Mouse (Mus musculus) granulocyte monocyte progenitor cell, adult 5-6 weeks (primary cell): ENCODE results near the gene Cyp2w1. TPM values are rescaled to one million over a fixed set of nuclear protein-coding genes. Genes with fewer than 3 reads are reported as not detected.
"Not testable (repeated sequence)": the region's sequence is repeated elsewhere in the genome, so short reads cannot be mapped to it uniquely, and the experiment has no call there.

Source experiments
- ATAC-seq: replicated peaks from 2 replicates; pipeline ENCODE4 v1.8.0; 2016; ENCODE audit warnings: mild to moderate bottlenecking, moderate TSS enrichment, inconsistent platforms; ENCODE audit not compliant: poor library complexity, severe bottlenecking
- total RNA-seq, 2 experiments: library from RNA; stranded (forward) in 1 of 2; stranded (reverse) in 1 of 2; fragments of 200-712, 200-1000 nt in 1 of 2; fragments of >200 nt in 1 of 2; fragmentation: Nextera tagmentation in 1 of 2; gene quantifications; 2 replicates each; pipeline ENCODE4 v1.2.3; 2014 to 2017

Gene Cyp2w1
- total RNA-seq, 2 experiments from 2014 or later: not detected

DNA sequence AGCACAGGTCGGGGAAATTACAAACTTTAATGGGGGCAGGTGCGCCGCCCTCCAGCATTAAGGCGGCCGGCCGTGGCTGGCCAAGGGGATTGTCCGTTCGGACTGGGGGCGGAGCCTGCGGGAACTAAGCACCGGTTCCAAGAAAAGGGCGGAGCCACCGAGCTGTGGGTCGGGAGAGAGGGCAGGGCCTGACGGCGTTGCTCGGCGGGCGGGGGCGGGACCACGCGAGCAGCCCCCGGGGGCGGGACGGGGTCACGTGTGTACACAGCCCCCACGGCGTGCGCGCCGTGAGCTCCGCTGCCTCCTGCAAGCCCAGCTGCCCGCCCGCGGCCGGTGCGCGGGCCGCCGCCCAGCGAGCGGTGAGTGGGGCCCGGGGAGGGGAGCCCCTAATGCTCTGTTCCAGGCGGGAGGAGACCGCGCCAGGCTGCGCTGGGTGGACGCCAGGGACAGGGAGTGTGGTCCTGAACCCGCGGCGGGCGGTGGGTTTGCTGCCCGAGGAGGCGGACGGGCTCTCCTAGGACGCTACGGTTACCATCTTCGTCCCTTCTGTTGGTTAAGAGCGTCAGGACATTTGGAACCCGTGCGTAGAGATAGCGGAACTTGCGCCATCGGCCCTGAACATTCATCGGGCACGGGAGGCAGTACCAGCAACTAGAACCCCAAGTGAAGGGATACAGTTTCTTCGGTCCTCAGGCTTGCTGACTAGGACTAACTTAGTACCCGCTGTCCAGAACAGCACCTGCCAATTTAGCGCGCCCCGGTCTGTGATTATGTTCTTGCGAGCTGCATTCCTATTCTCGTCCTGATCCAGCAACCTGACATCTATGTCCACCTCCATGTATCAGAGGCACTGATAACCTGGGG, 28.2 kb downstream of the Cyp2w1 start:
- peak; percentile 71 for ATAC-seq

GRCm38 (mm10) chr5:139381586-139382513, 29.4 kb downstream of the Cyp2w1 start:
- ATAC-seq: no peak

GRCm38 (mm10) chr5:139382760-139383159, 30.3 kb downstream of the Cyp2w1 start:
- ATAC-seq: peak; percentile 14; the same call in 1 of the 2 replicates

DNA sequence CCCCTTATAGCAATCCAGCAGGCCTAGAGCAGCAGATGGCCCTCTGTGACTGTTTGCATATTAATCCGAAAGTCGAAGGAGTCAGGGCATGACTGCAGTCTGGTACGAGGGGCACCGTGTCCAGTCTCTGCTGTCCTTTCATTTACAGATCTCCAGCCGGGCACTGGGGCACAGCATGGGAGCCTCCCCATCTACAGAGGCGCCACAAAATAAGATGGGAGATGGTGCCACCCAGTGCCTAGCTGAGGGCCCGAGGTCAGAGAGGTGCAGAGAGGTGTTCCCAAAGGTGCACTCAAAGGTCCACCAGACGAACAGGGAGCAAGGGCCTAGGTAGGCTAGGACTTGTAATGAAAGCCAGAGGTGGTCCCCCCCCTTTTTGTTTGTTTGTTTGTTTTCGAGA, 30.8 kb downstream of the Cyp2w1 start:
- no peak for ATAC-seq

- no peak for ATAC-seq
Measured at GRCm38 (mm10) chr5:139384531-139384930, 32.1 kb downstream of the Cyp2w1 start.

GRCm38 (mm10) chr5:139386047-139386446, 33.6 kb downstream of the Cyp2w1 start:
- no peak for ATAC-seq

DNA sequence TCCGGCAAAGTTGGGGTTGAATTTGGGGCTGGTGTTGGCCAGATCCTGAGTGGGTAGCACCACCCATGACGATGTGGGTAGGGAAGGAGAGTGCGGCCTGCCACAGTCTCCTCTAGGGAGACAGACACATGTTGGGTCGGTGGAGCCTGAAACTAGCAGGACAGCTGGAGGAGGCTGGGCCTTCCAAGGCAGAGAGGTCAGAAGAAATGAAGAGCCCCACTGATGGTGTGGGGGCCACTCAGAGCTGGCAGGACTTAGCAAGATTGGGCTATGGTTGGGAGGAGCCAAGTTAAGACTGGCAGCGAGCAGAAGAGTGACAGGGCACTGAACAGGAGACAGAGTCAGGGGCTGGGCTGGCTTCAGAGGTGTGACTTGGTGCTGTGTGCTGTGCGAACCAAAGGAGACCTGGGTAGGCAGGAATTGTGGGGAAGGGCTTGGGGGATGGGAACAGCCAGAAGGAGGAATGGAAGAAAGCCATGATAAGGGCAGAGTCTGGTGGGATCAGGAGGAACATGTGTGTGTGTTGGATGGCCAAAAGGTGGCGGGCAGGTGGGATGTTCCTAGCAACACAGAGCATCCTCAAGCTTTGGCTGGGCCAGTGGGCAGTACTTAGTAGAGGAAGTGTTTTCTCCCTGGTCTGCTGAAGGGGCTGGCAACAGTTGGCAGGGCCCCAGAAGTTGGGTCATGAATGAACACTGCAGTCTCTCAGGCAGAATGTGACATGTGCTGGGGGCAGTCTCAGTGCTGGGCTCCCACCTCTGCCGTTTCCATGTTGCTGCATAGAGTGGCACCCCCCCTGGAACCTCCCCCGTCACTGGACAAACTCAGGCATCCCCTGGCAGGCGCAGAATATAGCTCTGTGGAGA, 35.1 kb downstream of the Cyp2w1 start:
- ATAC-seq: peak; percentile 38

DNA sequence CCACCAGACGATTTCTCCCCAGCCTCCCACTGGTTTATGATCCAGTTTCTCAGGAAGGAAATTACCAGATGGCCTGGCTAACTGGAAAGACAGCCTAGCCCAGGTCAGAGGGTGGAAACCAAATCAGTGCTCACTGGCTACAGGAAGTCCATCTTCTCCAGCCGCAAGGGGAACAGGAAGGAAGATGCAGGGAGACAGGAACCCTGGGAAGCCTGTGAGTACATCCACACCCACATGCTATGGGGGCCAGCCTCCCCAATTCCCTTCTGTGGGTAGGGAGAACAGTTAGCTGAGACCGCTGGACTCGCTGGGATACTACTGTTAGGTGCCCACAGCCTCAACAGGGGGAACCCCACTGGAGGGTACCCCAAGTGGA, 35.8 kb downstream of the Cyp2w1 start:
- ATAC-seq: peak; percentile 13

DNA sequence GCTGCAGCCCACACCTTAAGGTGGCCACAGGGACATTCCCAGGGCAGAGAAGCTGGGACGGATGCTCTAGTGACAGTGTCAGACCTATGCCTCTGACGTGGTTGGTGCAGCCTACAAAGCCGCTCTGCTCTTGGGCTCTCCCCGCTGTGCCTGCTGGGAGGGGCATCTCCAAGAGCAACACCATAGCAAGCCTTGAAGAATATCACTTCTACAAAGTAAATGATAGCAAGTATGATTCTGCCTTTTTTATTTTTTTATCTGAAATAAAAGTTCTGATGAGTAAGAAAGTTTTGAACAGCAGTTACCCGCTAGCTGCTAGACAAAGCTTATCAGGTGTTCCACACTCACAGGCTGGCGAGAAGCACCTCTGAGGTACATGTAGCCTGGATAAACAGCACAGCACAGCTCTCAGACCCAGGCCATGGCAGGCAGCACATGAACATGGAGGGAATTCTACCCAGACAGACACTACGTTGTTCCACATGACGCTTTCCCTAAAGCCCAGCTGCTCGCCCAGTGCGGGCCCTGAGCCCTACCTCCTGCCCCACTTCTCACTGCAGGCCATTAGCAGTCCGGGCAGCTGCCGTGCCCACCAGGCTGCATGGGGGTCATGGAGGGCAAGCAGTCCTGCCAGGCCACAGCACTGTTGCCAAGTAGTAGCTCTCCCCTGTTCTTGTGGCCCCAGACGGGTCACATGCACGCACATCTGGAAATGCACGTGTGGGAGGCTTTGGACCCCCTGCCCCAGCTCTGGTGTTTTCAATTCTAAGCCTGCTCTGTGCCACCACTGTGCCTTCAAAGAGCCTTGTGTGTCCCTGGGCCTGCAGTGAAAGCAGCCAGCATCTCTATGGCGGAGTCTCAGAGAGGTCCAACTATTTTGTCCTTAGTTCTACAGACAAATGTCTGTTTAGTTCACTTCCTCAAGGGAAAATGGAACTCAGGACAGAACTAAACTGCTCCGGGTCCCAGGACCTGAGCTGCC, 36.6 kb downstream of the Cyp2w1 start:
- no peak for ATAC-seq

GRCm38 (mm10) chr5:139389676-139390061, 37.3 kb downstream of the Cyp2w1 start:
- no peak for ATAC-seq

DNA sequence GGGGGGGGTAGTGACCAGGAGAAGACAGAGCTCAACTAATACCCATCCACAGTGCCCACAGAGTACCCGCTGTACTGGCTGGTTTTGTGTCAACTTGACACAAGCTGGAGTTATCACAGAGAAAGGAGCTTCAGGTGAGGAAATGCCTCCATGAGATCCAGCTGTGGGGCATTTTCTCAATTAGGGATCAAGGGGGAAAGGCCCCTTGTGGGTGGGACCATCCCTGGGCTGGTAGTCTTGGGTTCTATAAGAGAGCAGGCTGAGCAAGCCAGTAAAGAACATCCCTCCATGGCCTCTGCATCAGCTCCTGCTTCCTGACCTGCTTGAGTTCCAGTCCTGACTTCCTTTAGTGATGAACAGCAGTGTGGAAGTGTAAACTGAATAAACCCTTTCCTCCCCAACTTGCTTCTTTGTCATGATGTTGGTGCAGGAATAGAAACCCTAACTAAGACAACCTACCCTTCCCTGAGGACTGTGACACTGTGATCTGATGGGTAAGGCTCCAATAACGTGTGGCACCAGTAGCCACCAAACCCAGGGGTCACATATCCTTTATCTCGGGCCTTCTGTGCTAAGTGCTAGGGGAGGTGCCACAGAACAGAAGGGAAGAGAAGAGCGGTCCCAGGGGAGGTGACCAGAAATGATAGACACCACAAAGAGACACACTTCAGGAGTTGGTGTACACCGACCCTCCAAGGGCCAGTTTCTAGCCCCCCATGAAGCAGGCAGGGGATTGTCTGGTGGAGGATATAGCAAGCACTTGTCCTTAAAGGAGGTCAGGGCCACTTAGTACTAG, 38.1 kb downstream of the Cyp2w1 start:
- ATAC-seq: not testable (repeated sequence)

DNA sequence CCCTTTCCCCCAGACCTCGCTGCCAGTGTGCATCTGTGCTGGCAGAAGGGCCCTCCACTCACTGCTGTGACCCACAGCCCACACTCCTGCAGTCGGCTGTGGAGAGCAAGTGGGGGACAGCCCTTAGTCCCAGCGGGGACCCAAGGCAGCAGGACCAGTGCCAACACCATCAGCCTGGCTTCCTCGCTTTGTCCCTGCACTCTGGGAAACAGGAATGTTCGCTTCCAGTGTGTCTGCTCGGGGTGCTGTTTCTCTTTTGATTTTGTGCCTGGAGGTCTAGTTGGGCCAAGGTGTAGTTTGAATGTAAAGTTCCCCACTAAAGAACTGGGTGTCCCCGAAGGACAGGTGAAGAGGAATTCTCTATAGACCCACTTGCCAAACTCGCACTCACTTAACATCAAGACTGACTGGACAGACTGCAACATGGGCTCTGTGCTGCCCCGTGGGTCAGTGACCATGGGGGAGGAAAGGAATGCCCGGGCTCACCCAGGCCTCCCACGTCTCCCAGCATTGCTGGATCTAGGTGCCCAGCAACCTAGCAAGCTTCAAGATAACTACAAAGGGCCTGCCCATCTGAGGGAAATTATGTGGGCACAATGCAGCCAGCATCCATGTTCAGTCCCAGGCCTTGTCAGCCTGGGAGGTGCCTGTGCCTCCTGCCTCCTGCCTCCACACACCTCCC, 39.0 kb downstream of the Cyp2w1 start:
- no peak for ATAC-seq

GRCm38 (mm10) chr5:139392219-139393196, 40.1 kb downstream of the Cyp2w1 start:
- no peak for ATAC-seq

DNA sequence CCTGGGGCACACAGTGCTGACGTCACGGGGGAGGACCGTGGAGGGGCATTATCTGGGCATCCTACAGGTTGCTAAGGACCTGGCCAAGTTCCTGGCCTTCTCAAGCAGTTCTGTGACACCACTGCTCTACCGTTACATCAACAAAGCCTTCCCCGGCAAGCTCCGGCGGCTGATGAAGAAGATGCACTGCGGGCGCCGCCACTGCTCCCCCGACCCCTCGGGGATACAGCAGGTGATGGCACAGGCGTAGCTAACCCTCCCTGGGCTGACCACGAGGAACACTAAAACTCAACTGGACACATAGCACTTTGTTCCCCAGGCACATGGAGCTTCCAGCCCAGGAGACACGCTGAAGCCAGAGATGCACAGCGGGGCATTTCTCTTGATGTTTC, 40.8 kb downstream of the Cyp2w1 start:
- no peak for ATAC-seq

DNA sequence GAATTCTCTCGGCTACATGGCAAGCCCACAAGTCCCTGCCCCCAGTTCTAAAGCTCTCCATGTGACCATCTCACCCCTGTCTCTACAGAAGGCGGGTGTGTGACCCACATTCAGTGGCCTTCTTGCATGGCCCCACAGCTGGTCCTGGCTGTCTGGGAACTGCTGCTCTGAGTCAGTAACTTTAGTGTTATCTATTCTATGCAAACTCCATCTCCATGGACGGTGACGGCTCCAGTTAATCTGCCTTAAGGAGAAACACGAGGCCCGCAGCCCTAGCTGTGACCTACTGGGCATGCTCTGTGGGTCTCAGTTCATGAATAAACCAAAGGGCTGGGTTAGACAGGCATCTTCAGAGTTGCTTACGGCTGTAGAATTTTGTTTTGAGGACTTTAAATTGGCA, 42.0 kb downstream of the Cyp2w1 start:
- ATAC-seq: no peak

- no peak for ATAC-seq
Measured at GRCm38 (mm10) chr5:139395528-139395927, 43.1 kb downstream of the Cyp2w1 start.
